Mouse (Mus musculus): ENCODE measurements around the gene Sbf1.

Sbf1 gene

DNA sequence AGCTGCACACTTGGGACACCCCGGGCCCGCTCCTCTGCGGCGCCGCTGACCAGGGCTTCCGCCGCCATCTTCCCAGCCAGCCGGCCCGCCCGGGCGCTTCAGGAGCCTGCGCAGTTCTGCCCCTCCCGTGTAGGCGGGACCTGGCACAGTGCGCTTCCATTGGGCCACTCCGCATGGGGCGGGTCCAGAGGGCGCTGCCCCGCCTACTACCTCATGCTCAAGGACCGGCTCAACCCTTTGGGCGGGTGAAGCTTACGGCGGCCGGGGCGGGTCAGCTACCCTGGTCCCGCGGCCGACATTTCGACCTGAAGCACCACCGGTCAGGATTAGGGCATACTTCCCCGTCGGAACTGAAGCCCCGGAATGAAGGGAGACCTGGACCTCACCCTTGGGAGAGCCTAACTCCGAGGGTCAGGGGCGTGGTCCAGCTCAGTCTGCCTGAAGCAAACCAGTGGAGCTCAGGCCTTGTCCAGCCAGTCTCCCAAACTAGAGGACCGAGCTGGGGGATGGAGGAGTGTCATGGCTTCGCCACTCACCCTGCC is at the start of gene Sbf1:
Gene Sbf1, minus strand, starts transcription at position 122 of the 542 bp plus-strand sequence.
- peak; percentile 98 for DNase-seq (ENCODE audit: low spot score)

DNA sequence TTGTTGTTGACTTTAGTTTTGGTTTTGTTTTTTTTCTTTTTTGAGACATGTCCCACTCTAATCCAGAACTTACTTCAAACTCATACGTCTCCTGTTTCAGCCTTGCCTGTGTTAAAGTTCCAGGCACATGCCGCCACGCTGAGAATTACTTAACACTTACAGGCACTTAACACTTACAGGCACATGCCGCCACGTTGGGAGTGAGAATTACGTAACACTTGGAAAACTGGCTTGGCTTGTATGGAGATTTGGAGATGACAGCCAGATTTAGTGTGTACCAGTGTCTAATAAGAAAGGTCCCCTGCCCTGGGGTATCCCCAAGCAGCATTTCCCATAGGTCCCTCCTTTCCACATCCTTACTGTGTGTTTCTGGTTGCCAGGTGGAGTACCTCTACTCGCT is 47.9 kb upstream of the Sbf1 start:
- no peak for DNase-seq (ENCODE audit: low spot score)

DNA sequence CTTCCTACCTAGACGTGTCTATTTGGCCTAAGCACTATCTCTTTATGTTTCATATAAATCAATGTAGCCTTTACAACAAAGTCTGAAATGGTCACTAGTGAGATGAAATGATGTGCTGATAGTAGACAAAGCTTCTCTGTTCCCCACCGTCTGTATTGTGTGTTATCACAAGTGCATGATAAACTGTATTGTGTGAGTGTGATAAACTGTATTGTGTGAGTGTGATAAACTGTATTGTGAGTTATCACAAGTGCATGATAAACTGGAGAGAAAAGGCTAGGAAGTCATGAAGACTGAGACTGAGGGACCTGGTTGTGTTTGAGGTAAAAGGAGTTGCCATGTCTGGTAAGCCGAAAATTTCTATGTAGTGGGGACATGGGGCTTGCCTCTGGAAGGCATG is 43.7 kb upstream of the Sbf1 start:
- DNase-seq (ENCODE audit: low spot score): no peak

DNA sequence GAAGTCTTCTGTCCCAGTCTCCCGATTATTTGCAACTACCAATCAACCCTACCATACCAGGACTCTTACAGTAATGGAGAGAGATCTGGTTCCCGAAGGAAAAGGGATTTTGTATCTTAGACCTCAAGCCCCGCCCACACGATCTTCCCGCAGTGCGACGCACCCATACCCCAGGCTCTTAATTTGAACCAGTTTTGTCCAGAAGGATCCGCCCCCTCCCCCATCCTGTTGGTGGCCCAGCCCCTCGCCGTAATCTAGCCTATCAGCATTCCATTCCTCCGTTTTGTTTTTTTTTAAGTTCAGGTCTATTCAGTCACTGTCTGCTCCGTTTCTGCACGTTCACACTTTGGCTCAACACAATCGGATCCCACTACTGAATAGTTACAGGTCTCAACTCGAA is 41.3 kb upstream of the Sbf1 start:
- DNase-seq (ENCODE audit: low spot score): peak; percentile 84

DNA sequence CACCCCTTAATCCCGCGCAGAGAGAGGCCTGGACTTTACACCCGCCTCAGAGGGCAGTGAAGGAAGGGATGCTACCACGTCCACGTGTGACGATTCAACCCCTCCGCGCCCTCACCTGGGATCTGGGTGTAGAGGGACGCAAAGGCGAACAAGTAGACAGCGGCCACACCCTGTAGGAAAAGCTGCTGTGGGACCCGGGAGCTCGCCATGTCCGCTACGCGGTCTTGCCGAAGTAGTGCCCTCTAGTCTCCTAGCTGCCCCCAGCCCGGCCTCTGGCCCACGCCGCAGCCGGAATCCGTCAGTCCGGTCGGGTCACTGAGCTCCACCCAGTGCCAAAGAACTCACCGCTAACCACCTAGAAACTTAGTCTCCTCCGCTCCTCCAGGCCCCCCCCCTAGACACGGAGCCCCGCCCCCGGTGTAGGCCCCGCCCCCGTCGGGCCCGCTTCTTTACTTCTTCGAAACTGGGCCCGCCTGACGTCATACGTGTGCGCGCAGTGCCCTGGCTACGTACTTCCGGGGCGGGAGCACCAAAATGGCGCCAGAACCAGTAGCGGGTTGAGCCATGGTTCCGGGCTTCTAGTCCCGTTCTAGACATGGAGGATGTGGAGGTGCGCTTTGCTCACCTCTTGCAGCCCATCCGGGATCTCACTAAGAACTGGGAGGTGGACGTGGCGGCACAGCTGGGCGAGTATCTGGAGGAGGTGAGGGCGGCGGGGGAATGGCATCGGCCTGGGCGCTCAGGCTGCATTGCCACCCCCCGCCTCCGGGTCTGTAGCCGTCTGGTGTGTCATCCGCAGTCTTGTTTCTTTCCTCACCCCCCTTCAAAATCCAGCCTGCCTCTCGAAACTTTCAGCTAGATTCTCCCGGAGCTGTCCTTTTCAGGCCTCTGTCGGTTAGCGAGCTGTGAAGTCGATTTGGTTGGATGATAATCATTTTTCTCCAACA is 40.4 kb upstream of the Sbf1 start, which contains the start of the genes Lmf2 and Ncaph2:
Gene Lmf2, minus strand, starts transcription at position 419 of the 947 bp plus-strand sequence.
Gene Ncaph2, plus strand, starts transcription at position 479 of the 947 bp plus-strand sequence.
- peak; percentile 94 for DNase-seq (ENCODE audit: low spot score)

DNA sequence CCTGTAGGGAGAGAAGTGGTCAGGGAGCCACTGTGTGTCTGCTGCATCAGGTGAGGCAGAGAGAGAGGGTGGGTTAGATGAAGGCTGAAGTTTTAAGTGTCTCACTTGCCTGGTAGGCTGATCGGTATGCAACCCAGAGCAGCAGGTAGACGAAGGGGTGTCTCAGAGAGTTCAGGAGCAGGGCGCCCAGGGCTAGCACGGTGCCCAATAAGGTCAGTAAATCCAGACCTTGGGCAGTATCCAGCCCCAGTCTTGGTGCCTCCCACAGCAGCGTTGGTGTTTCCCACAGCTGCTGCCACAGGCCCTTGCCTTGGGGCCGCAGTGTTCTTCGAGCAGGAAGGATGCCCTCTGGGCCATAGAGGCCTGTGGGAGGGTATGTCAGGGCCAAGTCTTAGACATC is 39.3 kb upstream of the Sbf1 start:
- DNase-seq (ENCODE audit: low spot score): no peak

DNA sequence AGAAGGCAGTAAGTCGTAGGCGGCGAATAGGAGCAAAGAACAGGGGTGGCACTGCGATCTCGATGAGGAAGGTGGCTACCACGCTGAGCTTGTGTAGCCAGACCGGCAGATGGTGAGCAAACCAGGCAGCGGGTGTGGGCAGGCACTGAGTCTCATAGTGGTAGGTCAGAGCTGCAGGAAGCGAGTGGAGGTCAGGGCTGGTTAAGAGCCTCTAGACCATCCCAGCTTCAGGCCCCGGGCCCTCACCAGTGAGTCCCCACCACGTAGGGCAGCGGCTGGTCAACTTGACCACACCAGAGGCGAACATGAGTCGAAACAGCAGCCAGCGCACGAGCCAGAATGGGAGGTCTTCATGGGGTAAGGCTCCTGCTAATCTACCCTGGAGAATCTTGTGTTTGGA is 38.7 kb upstream of the Sbf1 start:
- no peak for DNase-seq (ENCODE audit: low spot score)

DNA sequence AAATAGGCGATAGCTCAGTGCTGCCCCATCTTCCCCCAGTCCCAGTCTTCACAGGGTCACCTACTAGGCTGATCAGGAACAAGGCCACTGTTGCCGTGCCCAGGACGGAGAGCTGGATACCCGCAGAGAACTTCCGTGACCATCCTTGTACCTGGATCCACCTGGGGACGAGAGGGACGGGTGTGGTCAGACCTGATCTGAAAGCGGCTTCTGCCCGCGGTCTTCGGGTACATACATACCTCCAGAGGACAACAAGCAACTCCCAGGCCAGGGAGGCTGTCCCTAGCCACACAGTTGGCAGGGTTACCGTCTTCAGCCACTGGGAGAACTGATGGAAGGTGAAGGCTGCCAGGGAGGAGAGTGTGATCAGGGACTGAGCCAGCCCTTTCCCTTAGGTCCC is 37.7 kb upstream of the Sbf1 start:
- DNase-seq (ENCODE audit: low spot score): no peak

DNA sequence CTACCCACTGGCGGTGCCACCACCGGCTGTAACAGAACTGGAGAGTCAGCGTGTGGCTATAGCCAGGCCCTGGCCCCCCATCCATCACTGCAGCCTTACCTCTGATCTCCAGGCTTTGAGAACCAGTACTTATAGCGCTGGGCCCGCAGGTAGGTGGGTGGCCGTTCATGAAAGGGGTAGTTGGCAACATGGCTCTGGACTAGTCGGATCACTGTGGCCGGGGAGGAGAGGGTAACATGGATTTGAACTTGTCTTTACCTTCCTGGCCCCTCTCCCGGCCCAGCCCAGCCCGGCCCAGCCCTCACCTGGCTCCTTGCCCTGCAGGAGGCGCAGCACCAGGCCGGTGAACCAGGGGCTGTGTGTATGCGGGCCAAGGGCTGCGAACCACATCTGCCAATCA is 36.9 kb upstream of the Sbf1 start:
- DNase-seq (ENCODE audit: low spot score): no peak

DNA sequence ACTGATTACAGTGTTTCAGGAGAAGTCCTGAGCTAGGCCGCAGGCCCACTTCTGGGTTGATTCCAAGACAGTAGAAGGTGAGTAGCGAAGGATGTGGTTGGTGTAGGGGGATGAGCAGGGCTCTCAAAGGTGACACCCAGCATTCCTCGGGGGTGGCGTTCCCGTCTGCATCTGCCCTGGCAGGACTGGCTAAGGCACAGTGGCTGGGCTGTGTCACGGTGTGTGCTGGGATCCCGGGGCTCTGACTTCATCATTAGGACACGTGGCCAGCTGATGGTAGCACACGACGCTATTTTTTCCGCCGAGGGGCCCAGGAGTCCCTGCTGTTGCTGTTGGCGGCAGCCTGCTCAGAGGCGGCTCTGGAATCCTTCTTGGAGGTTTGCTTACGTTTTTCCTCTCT is 36.2 kb upstream of the Sbf1 start:
- DNase-seq (ENCODE audit: low spot score): no peak

DNA sequence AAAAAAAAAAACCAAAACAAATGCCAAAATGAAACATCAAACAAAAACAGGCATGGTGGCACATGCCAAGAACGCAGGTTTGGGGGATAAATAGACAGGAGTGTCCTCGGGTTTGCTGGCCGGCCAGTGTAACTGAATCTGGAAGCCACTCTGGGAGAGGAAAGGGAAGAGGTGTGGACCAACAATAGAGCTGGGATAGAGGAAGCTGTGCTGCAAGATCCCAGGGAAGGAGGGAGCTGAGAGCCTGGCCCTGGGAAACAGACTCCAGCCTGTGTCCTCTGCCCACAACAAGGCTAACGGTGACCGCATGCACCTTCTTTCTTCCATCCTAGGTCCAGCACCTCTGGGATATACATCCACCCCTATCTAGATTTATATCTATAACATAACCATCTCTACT is 35.3 kb upstream of the Sbf1 start:
- no peak for DNase-seq (ENCODE audit: low spot score)

DNA sequence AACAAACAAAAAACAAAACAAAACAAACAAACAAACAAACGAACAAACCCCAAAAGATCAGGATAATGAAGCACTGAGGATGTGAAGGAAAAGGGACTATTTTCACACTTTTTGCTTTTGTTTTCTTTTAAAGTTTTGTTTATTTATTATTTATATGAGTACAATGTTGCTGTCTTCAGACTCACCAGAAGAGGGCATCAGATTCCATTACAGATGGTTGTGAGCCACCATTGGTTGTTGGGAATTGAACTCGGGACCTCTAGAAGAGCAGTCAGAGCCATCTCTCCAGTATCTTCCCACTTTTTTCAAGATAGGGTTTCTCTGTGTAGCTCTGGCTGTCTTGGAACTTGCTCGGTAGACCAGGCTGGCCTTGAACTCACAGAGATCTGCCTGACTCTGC is 28.2 kb upstream of the Sbf1 start:
- DNase-seq (ENCODE audit: low spot score): no peak

DNA sequence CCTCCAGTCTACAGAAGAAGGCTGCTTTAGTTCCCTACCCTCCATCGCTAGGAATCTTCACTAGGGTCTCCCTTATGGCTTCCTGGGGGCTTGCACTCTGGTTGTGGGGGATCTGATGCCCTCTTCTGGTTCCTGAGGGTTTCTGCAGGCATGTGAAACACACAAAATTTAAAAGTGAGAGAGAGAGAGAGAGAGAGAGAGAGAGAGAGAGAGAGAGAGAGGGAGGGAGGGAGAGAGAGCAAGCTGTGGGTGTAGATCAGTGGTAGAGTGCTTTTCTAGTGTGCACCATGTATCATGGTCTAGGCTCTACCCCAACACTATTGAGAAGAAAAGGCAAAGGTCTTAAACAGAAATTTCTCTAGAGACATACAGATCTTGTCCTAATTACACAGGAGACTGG is 26.6 kb upstream of the Sbf1 start:
- DNase-seq (ENCODE audit: low spot score): no peak

DNA sequence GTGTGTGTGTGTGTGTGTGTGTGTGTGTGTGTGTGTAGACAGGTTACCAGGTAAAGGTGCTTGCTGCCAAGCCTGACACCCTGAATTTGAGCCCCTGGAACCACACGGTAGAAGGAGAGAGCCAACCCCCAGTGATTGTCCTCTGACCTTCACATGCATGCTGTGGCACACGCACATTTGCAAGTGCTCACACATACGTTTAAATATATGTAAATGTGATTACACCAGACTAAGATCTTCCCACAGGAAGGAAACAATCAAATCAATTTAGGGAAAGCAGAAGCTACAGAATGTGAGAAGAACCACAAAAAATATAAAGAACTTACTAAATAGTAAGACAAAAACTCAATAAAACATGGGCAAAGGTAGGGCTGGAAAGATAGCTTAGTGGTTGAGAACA is 25.0 kb upstream of the Sbf1 start:
- no peak for DNase-seq (ENCODE audit: low spot score)

DNA sequence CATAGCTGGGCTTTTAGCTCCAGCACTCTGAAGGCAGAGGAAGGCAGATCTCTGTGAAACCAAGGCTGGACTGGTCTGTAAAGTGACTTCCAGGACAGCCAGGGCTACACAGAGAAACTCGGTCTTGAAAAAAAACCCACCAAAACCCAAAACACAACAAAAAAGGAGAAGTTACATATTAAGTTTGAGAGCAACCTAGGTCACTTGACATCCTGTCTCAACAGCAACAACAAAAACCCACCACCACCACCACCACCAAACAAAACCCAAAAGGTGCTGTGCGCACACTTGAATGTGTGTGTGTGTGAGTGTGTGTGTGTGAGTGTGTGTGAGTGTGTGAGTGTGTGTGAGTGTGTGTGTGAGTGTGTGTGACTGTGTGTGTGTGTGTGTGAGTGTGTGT is 24.6 kb upstream of the Sbf1 start:
- DNase-seq (ENCODE audit: low spot score): no peak

DNA sequence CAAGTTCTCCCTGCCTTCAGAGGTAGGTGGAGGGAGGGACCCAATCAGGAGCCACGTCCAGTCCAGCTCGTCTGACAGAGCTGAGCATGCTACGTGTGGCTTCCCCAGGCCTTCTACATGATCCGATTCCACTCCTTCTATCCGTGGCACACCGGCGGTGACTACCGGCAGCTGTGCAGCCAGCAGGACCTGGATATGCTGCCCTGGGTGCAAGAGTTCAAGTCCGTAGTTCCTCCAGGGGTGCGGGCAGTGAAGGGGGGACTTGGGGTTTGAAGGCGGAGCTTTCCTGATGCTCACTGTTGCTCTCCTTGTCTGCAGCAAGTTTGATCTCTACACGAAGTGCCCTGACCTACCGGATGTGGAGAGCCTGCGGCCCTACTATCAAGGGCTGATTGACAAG is 21.3 kb upstream of the Sbf1 start:
- DNase-seq (ENCODE audit: low spot score): no peak

DNA sequence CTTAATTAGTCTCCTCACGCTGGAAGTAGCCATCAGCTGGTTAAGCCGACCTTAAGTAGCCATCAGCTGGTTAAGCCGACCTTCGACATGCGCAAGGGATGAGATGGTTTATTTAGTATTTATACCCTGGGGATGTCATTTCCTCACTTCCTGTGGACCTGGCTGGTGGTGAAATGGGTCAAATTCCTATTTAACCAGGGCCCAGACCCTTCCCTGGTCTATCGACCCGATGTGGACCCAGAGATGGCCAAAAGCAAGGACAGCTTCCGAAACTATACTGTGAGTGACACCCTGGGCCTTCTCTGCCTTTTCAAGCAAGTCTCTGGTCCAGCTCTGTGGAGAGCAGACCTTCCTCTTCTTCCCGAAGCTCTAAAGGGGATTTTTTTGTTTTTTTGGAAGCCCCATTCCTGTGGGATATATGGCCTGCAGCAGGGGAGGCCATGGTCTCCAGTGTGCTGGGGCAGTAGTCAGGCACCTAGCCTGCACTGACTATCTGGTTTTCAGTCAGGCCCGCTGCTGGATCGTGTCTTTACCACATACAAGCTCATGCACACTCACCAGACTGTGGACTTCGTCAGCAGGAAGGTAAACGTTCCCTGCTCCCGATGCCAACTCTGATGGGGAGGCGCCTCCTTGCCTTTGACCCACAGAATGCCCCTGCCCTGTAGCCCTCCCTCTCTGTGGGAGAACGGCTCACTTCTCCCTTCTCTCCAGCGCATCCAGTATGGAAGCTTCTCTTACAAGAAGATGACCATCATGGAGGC is 19.8 kb upstream of the Sbf1 start:
- DNase-seq (ENCODE audit: low spot score): no peak

DNA sequence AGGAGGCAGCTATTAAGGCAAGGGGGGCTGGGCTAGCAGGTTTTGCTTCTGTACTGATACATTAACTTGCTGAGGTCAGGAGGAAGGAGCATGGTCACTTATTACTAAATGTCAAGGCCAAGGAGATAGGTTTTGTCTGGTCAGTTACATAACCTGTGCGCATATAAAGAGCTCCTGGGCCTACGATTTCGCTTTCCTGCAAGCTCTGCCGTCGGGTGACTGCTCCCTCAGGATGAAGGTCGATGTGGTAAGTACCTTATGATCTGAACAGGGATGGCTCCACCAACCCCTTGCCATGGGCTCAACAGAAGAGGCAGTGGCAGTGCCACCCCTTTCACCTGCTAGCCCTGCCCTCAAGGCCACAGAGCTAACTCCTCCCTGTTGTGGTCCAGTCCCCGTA is 19.2 kb upstream of the Sbf1 start, which contains the start of gene Miox:
Gene Miox, plus strand, starts transcription at position 128 of the 400 bp plus-strand sequence.
- DNase-seq (ENCODE audit: low spot score): no peak

DNA sequence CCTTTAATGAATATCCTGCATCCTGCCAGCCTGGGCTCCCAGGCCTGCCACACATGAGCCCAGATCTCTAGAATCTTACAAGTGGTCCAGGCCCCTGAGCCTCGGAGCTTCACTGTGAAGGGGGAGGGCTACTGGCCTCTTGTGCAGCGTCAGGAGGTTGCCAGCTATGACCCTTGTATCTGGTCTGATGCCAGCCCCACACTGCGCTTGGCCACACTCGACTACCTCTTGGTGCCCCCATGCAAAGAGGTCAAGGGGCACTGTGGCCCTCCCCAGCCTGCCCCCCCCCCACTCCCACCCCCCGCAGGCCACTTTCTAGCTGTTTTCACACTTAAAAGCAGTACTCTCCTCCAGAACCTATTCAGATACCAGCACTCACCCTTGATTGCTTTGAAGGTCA is 11.3 kb upstream of the Sbf1 start:
- no peak for DNase-seq (ENCODE audit: low spot score)

DNA sequence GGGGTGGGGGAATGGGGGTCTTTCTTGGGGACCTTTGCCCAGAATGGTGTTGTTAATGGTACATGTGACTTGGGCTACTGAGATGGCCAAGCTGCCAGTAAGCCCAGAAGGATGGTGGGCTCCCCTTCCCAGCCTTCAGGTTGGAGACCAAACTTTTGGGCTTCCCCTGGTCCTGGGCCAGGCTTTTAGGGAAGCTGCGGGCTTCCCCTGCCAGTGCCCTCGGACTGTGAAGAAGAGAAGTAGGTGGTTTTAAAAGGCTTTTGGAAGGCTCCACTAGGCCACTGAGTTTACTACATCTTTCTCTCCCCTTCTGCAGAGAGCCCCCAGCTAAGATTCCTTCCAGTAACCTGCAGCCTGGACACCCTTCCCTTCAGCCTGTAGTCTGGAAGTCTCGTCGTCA is 8.5 kb upstream of the Sbf1 start:
- DNase-seq (ENCODE audit: low spot score): no peak

DNA sequence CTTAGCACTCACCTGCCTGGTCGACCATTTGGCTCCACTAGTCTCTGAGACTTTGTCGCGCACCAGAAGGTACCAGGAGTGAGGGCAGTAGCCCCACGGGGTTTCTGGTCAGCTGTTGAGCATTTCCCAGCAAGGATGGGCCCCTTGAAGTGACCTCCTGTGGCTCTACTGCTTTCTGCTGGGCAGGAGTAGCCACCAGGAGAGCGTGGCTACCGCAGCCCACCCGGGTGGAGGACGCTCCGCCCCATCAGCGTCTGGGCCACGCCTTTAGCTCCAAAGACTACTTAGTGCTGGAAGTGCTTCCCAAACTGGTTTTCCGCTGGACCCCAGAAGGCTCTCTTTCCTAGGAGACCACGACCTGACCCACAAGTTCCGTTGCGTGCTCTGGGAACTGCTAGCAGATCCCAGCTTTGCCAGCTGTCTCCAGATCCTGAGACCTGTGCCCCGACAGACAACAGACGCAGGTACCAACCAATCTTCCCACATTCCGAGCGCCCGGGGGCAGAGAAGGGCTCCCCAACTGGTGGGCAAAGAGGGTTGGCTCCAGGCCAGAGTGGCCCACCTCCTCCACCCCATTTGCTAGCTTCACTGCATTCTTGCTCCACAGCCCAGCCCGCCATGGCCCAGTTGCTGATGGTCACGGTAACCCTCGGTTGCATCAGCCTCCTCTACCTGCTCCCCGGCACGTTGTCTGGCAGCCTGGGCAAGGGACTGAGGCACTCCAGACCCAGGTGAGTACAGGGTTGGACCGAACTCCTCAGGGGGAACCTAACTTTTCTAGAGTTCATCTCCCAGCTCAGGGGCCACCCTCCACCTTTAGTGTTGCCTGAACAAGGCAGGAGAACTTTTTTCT is 7.8 kb upstream of the Sbf1 start, which contains the start of gene Adm2:
Gene Adm2, plus strand, starts transcription at position 51 of the 853 bp plus-strand sequence.
- DNase-seq (ENCODE audit: low spot score): no peak

DNA sequence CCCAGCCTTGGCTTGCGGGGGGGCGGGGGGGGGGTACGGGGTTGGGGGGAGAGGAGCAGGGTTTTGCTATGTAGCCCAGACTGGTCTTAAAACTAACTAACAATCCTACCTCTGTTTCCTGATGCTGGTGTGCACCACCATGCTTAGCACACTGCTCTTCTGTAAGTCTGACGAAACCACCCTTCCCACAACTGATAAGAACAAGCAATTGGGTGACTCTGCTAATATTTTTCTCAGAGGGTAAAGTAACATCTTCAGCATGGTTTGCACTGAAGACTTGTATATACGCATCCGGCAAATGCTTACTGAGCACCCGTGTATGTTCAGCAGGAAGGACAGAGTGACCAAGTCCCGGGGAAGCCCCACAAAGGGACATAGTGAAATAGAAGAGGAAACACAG is 6.2 kb upstream of the Sbf1 start:
- no peak for DNase-seq (ENCODE audit: low spot score)

All from testis, postnatal 14 days (tissue).